Mouse (Mus musculus) kidney, postnatal 36 days (tissue): Measurements from ENCODE around the gene Crxos.
"Not testable (repeated sequence)": the region's sequence is repeated elsewhere in the genome, so short reads cannot be mapped to it uniquely, and the experiment has no call there.

Source experiments
- DNase-seq, 2 experiments: peaks; one replicate each; pipeline ENCODE4 v3.0.0; 2021 to 2022; ENCODE audit warnings: mixed read lengths in 2 of 2

The Crxos gene

GRCm38 (mm10) chr7:15882317-15882716 lies at the start of gene Crxos:
Gene Crxos, plus strand, starts transcription at chr7:15882617.
- DNase-seq: no peak

- no peak for DNase-seq
These were observed 42.8 kb upstream of the Crxos start, which contains the start of gene Obox6 for GRCm38 (mm10) chr7:15839578-15839977. Gene Obox6, minus strand, starts transcription at chr7:15839678.

GRCm38 (mm10) chr7:15859657-15860056 lies 22.8 kb upstream of the Crxos start:
- peak in 1 of 2 experiments; percentile 10 for DNase-seq

GRCm38 (mm10) chr7:15864104-15864503 lies 18.3 kb upstream of the Crxos start:
- DNase-seq: no peak

GRCm38 (mm10) chr7:15879756-15880155 lies 2.7 kb upstream of the Crxos start, which contains the start of gene Crx:
Gene Crx, minus strand, starts transcription at chr7:15879968.
- DNase-seq: no peak

DNA sequence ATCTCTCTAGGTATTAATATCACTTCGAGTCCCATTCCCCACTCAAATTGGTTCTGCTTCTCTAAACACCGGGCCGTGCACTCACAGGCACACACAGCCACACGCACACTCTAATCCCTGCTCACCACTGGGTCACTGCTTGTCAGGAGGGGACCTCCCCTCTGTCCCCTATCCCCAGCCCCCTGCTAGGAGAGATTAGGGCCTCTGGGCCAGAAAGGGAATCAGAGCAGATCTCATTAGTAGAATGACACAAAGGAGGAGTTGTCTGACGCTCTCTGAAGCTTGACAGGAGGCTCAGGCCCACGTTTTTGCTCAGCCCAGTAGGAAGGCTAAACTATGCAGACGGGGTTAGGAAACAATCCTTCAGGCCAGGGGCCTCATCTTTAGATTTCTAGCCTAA lies 1.0 kb upstream of the Crxos start:
- DNase-seq: no peak

DNA sequence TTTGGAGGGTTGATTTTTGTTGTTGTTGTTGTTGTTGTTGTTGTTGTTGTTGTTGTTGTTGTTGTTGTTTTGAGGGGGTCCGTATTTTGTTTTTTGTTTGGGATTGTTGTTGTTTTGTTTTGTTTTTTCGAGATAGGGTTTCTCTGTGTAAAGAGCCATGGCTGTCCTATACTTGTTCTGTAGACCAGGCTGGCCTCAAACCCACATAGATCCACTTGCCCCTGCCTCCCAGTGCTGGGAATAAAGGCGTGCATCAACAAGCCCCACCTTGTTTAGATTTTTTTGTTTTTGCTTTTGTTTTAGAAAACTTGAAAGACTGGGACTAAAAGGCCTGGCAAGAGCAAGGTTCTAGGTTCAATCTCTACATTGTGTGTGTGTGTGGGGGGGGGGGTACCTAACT lies 586 bp upstream of the Crxos start:
- no peak for DNase-seq

DNA sequence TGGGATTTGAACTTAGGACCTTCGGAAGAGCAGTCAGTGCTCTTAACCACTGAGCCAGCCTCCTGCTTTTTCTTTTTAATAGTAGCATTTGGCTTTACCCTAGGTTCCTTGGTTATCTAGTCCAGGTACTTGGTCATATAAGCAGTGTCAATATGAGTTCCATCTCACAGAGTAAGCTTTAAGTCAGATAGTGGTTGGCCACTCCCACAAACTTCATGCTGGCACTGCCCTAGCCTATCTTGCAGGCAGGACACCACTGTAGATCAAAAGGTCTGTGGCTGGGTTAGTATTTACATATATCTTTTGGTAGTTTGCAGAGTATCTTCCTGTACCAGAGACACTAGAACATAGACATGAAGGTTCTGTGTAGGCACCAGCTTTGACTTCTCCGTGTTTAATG lies 1.7 kb downstream of the Crxos start:
- no peak for DNase-seq

DNA sequence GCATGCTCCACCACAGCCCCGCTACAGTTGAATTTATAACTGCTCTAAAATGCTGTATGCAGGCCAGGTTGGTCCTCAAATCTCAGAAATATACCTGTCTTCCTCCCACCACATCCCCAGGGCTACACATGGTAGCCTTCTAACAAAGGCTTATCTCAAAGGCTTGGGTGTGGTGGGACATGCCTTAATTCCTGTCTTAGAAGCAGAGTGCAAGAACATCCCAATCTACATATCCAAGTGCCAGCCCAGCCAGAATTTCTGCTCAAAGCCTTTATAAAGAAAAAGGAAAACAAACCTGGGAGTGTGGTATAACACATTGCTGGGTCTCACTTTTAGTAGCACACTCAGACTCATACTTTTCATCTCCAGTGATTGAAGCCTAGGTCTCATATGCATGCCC lies 11.8 kb downstream of the Crxos start:
- no peak for DNase-seq

GRCm38 (mm10) chr7:15901366-15902048 lies 19.1 kb downstream of the Crxos start:
- DNase-seq: no peak

- DNase-seq: no peak
These were observed 23.4 kb downstream of the Crxos start for GRCm38 (mm10) chr7:15905861-15906260.

GRCm38 (mm10) chr7:15906602-15907001 lies 24.2 kb downstream of the Crxos start:
- DNase-seq: no peak

- no peak for DNase-seq
These were observed 25.7 kb downstream of the Crxos start for GRCm38 (mm10) chr7:15907971-15908590.

GRCm38 (mm10) chr7:15910521-15910920 lies 28.1 kb downstream of the Crxos start:
- no peak for DNase-seq

DNA sequence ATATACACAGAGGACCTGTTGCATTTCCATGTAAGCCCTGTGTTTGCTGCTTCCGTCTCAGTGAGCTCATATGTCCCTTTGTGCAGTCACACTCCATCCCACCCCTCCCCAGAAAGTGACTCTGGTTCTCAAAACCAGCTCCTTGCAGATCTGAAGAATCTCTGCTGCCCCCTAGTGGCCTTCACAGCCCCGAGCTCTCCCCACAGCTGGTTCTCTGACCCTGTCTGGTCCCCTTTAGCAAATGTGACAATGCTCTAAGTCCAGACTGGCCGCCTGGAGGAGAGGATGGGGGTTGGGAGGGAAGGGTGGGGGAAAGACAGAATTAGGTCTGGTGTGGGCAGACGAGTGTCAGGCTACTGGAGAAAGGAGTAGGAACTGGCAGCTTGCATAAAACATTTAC lies 29.8 kb downstream of the Crxos start:
- DNase-seq: peak; percentile 63 to 85

DNA sequence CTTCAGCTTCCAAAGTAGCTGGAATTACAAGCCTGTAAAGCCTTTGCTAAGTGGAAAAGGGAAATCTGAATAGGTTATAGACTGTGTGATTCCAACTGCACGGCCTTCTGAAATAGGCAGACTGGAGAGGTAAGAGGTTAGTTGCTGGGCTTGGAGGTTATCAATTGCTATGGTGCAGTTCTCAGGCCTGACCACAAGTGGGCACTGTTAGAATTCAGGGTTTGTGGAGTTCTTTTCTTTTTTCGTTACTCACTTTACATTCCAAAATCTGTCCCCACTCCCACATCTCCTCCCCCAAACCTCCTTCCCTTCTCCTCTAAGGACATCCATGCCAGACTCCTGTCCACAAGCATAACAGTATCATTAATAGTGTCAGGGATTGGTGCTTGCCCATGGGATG lies 31.8 kb downstream of the Crxos start:
- DNase-seq: peak in 1 of 2 experiments; percentile 61

GRCm38 (mm10) chr7:15914751-15915150 lies 32.3 kb downstream of the Crxos start:
- DNase-seq: no peak

DNA sequence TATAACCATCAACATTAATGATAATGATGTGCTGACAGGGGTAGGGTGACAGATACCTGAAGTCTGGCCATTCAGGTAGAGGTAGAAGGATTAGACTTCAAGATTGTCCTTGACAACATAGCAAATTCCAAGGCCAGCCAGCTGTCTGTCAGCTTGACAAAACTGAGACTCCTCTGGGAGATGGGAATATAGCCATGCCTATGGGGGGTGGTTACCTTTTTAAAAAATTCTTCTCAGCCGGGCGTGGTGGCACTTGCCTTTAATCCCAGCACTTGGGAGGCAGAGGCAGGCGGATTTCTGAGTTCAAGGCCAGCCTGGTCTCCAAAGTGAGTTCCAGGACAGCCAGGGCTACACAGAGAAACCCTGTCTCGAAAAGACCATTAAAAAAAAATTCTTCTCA lies 33.3 kb downstream of the Crxos start:
- not testable (repeated sequence) for DNase-seq

DNA sequence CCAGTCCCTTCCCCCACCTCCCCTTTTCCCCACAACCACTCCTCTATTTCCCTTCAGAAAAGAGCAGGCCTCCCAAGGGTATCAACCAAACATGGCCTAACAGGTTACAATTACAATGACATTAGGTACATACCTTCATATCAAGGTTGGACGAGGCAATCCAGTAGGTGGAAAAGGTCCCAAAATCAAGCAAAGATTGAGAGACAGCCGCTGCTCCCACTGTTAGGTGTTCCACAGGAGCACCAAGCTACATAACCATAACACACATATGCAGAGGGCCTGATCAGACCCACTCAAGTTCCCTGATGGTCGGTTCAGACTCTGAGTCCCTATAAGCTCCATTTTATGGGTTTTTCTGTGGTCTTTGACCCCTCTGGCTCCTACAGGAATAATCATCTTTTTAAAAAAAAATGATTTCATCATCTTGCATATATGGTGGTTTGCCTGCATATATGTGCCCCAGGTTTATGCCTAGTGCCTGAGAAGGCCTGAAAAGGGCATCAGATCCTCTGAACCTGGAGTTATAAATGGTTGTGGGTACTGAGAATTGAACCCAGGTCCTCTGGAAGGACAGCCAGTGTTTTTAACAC lies 33.8 kb downstream of the Crxos start:
- DNase-seq: no peak

DNA sequence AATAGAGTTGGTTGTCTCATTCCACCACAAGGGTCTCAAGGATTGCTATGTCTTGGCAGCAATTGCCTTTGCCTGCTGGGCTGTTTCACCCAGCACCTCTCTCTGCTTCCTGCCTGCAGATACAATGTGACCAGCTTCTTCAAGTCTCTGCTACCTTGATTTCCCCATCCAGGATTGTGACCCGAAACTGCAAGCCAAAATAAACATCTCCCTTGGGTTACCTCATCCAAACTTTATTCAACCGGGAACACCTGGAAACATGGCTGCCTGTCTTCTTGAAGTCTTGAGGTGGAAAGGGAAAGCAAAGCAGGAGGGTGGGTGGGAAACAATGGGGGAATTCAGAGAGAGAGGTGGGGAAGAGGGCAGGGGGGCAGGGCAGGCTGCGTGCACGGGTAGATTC lies 34.6 kb downstream of the Crxos start:
- DNase-seq: no peak

- peak; percentile 16 to 46 for DNase-seq
These were observed 36.0 kb downstream of the Crxos start for GRCm38 (mm10) chr7:15918371-15918770.

GRCm38 (mm10) chr7:15919947-15920346 lies 37.5 kb downstream of the Crxos start:
- DNase-seq: no peak

DNA sequence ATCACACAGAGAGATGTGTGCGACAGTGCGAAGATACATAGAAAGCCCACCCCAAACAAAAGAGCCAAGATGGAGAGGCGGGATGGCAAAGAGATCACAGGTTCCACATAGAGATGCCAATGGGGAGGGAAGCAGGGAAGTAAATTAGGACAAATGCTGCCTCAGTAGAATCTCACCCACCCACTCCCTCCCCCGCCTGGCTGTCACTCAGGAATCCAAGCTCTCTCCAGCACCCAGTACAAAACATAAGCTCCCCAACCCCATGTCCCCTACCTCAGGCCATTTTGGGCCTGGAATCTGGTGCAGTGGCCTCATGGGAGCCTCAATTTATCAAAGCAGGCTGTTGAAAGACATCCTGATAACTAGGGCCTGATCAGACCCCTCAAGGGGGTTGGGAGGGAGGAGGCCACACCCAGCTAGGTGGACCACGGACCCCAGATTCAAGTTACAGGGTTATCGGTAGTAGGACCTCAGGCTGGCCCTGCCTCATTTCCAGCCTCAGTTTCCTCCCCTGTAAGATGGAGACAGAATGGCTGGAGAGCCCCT lies 38.3 kb downstream of the Crxos start:
- DNase-seq: no peak

- DNase-seq: peak in 1 of 2 experiments; percentile 30
These were observed 39.4 kb downstream of the Crxos start for GRCm38 (mm10) chr7:15921796-15922195.
